Mouse (Mus musculus) left cerebral cortex, postnatal 10 days (tissue): Measurements from ENCODE around the gene Gm47996. TPM values are rescaled to one million over a fixed set of nuclear protein-coding genes. Genes with fewer than 3 reads are reported as not detected.
"Not testable (repeated sequence)": the region's sequence is repeated elsewhere in the genome, so short reads cannot be mapped to it uniquely, and the experiment has no call there.

Experiments
- DNase-seq, 2 experiments: peaks; one replicate each; pipeline ENCODE4 v3.0.0; 2021 to 2022; ENCODE audit warnings: low spot score in 2 of 2, mixed read lengths in 1 of 2; ENCODE audit errors: extremely low spot score in 1 of 2
- intact Hi-C: fragments of 180-260 bp; cut with DNase I; formaldehyde crosslinking; loops from one replicate; pipeline ENCODE4 v1.15.1; 2025
- total RNA-seq, 2 experiments: library from RNA; stranded (reverse); gene quantifications; 2 replicates each; pipeline ENCODE4 v1.2.3; 2021

Gm47996 gene
- total RNA-seq, result not detected

DNA sequence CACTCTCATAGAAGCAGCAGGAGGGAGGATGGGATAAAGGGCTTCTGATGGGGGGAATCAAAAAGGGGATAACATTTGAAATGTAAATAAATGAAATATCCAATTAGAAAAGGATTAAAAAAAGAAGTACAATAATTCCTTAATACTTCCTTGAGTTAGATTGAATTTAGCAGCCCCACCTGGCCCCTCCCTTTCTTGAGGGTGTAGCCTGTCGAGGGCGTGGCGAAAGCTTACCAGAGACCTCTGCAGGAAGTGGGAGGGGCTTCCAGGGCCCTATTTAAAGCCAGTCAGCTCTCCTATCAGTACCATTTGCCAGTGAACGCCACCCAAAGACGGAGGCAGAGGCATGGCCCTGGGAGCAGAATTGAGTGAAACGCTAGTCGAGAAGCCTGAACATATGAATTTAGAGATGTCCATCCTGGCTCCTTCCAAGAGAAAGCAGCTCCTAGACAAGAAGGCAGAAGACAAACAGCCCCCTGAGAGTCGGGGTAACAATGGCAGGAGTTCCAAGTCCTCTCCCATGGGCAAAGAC, at the start of gene Gm47996:
Gene Gm47996, plus strand, starts transcription at position 308 of the 532 bp plus-strand sequence.
- intact Hi-C loops, result not testable (repeated sequence)

GRCm38 (mm10) chr1:151166031-151166430, 43.9 kb upstream of the Gm47996 start:
- DNase-seq, result no peak
- intact Hi-C loops, result no loop called here

More for the DNA sequence above, at the start of gene Gm47996:
- DNase-seq, result not testable (repeated sequence)

GRCm38 (mm10) chr1:151167297-151168047, 42.5 kb upstream of the Gm47996 start:
- intact Hi-C loops, result no loop called here
- DNase-seq, result no peak

DNA sequence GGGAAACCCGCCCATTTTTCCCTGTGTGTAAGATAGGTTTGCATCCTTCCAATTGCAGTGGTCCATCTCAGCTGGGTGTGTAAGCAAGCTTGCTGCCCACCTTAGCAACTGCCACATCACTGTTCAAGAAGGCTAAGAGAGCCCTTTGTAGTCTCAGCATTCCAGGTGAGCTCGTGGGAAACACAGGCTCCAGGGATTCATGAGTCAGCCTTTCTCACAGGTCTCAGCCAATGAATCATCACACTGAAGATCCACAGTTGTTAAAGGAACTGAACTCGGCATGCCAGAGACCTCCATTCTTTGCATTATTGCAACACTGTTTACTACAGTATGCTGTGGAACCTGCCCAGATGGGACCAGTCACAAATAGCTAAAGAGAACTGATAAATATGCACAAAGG, 41.3 kb upstream of the Gm47996 start:
- intact Hi-C loops, result no loop called here
- DNase-seq, result no peak

GRCm38 (mm10) chr1:151171572-151172461, 38.1 kb upstream of the Gm47996 start:
- intact Hi-C loops, result no loop called here
- DNase-seq, result peak in 1 of 2 experiments; percentile 26

GRCm38 (mm10) chr1:151177030-151177936, 32.6 kb upstream of the Gm47996 start:
- intact Hi-C loops, result no loop called here

GRCm38 (mm10) chr1:151177937-151178271, 32.0 kb upstream of the Gm47996 start:
- DNase-seq, result no peak
- intact Hi-C loops, result no loop called here

More at GRCm38 (mm10) chr1:151177030-151177936, 32.6 kb upstream of the Gm47996 start:
- no peak for DNase-seq

DNA sequence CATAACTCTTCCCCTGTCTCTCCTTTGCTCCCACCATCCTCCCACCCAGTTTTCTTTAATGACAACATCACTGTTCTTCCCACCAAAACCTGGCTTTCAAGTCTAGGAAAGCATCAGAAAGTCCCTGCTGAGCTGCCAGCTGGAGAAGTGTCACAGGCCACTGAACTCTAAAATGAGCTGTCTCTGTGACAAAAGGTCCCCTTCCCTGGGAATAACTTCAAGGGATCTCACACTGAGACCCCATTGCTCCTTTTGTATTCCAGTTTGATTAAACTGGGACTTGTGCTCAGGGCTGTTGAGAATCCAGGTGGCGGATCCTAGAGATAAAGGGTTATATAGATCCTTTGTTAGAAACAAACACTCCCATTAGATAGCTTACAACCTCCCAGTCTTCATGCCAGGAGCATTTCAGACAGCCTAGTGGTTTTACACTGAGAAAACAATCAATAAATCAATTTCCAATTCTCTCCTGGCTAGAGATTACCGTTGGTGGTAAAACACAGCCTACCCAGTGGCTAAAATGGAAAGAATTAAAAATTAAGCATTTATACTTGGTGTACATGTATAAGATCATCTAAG, 31.3 kb upstream of the Gm47996 start:
- intact Hi-C loops, result no loop called here
- DNase-seq, result no peak

DNA sequence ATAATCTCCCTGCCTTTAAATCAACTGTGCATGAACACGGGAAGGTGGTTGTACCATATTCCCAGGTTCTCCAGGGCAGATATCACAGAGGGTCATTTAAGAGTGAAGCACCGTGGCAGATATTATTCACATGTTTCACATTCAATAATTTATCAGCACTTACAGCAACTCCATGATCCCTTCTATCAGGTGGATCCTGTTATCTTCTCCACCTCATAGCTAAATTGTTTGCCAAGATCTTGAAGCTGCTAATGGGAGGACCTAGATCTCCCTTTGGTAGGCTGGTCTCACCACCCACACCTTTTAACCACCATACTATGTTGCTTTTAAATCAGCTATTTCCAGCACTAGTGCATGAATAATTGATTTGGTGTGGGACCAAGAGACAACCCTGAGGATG, 29.8 kb upstream of the Gm47996 start:
- intact Hi-C loops, result no loop called here
- DNase-seq, result no peak

- intact Hi-C loops, DNase-seq: not testable (repeated sequence)
Measured at GRCm38 (mm10) chr1:151182266-151182665, 27.7 kb upstream of the Gm47996 start, which contains the start of gene Gm47985. Gene Gm47985 (plus strand): TSS chr1:151182537.

- DNase-seq, intact Hi-C loops: not testable (repeated sequence)
Measured at GRCm38 (mm10) chr1:151186186-151186585, 23.7 kb upstream of the Gm47996 start.

DNA sequence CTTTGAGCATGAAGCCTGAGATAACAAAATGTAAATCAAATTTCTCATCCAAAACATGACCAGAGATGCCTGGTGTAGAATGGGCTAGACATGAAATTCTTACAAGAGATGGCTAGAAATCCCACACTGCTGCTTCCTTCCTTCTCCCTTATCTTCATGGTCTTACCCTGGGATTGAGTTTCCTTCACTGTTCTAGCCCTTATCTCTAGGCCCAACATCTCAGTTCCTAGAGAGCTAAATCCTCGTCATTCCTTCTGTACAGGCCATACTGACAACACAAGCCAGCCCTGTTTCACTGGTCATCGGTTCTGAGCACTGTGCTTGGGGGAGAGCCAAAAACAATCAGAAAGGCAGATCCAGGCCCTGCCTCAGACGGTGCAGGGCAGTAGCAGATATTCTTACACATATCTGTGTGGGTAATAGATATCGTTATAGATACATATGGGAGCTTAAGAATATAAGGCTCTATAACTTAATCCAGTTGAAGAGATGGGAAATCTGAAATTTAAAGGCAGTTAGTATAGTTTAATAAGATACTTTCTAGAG, 23.0 kb upstream of the Gm47996 start:
- intact Hi-C loops, result not testable (repeated sequence)

DNA sequence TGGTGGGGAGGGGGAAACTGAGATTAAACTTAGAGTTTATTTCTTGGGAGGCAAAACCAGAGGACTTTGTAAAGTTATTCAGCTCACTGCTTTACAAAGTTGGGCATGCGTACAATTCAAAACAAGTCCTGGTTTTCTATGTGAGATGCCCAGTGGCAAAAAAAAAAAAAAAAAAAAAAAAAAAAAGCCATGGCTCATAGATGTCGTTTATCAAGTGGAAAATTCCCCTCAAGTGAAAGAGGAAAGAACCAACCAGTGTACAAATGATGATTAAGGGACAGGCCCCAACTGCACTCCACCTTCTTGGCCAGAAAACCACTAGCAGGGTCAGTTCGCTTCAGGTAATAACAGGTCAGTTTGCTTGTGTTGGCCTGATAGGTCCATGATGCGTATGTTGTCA, 21.5 kb upstream of the Gm47996 start:
- intact Hi-C loops, result no loop called here
- DNase-seq, result no peak

More for the DNA sequence above, 23.0 kb upstream of the Gm47996 start:
- not testable (repeated sequence) for DNase-seq

DNA sequence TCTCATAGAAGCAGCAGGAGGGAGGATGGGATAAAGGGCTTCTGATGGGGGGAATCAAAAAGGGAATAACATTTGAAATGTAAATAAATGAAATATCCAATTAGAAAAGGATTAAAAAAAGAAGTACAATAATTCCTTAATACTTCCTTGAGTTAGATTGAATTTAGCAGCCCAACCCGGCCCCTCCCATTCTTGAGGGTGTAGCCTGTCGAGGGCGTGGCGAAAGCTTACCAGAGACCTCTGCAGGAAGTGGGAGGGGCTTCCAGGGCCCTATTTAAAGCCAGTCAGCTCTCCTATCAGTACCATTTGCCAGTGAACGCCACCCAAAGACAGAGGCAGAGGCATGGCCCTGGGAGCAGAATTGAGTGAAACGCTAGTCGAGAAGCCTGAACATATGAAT, 17.9 kb upstream of the Gm47996 start, which contains the start of gene Gm8947:
Gene Gm8947, plus strand, starts transcription at position 302 of the 400 bp plus-strand sequence.
- DNase-seq, intact Hi-C loops: not testable (repeated sequence)

DNA sequence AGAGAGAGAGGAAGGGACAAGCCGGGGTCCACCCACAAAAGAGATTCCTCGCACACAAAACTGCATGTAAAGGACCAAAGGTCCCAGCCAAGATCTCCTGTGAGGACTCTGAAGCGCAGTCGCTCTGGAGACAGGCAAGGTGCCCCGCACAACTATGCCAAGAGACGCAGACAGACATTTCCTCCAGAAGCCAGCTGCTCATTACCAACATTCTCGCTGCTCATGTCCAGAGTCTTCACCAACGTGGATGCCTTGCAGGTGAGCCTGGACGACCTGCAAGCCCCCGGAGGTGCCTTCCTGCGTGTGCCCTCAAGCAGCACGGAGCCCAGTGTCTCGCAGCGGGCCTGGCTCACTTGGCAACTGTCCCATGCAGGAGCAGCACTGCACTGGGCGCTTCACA, 17.2 kb upstream of the Gm47996 start:
- DNase-seq, intact Hi-C loops: not testable (repeated sequence)

DNA sequence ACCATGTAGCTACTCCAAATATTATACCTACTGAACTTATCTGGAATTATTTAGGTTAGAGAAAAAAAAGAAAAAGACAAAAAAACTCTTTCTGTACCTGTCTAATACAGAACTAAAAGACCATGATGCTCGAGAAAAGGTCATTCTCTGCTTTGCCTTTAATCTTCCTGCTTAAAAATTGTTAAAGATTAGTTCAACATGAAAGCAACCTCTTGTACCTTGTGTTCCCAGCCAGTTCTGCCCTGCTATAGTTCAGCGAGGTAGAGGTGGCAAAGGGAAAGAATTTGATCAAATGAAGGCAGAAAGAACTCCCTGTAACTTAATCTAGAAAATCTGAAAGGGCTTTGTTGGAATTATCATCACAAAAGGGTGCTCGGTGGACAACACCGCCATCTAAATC, 13.9 kb upstream of the Gm47996 start:
- intact Hi-C loops, result not testable (repeated sequence)

DNA sequence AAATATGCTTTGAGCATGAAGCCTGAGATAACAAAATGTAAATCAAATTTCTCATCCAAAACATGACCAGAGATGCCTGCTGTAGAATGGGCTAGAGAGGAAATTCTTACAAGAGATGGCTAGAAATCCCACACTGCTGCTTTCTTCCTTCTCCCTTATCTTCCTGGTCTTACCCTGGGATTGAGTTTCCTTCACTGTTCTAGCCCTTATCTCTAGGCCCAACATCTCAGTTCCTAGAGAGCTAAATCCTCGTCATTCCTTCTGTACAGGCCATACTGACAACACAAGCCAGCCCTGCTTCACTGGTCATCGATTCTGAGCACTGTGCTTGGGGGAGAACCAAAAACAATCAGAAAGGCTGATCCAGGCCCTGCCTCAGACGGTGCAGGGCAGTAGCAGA, 13.2 kb upstream of the Gm47996 start:
- intact Hi-C loops, DNase-seq: not testable (repeated sequence)

More for the DNA sequence above, 13.9 kb upstream of the Gm47996 start:
- not testable (repeated sequence) for DNase-seq

- DNase-seq, intact Hi-C loops: not testable (repeated sequence)
Measured at GRCm38 (mm10) chr1:151198120-151198519, 11.8 kb upstream of the Gm47996 start, which contains the start of gene Gm47995. Gene Gm47995 (plus strand): TSS chr1:151198448.
